Mouse (Mus musculus) myocyte (in vitro differentiated cells): ENCODE measurements at regions not wholly inside any gene's neighbourhood (a gene's known extent, or its start where the extent isn't known, plus 50 kb on each side); places are given as distances from the start of the nearest gene placed in this dataset.
"Not testable (repeated sequence)": the region's sequence is repeated elsewhere in the genome, so short reads cannot be mapped to it uniquely, and the experiment has no call there.

Experiments used
- E2F4 ChIP-seq: IDR thresholded peaks from one replicate; pipeline ENCODE4 v1.6.1; 2011; ENCODE audit warnings: mild to moderate bottlenecking, control low read depth, moderate library complexity; ENCODE audit not compliant: insufficient read depth
- POLR2A ChIP-seq: IDR thresholded peaks from one replicate; pipeline ENCODE4 v1.6.1; 2011; ENCODE audit warnings: low read depth, mild to moderate bottlenecking, control low read depth, moderate library complexity; ENCODE audit not compliant: insufficient read length
- TCF3 ChIP-seq: IDR thresholded peaks from one replicate; pipeline ENCODE4 v1.6.1; 2011; ENCODE audit warnings: low read depth, control low read depth; ENCODE audit not compliant: insufficient read length

DNA sequence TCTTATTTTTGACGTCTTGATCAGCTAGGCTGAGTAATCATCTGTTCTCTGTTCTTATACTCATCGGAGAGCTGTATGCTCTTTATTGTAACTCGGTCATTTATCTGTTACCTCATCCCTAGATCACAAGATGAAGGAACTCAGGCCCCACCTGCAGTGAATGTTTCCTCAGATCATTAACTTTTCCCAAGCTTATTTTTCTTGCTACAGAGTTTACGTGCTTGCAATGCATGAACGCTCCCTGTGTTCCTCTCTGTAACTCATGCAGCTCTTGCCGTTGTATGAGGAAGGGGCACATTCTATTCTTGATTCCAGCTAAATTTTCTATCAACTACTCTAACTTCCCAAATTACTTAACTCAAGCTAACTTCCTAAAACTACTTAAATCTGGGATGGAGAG, 87.9 kb downstream of the Tcp10c start:
- not testable (repeated sequence) for TF ChIP-seq POLR2A, E2F4, TCF3
